Mouse (Mus musculus): Measurements from ENCODE around the gene Mef2a. TPM values are rescaled to one million over a fixed set of nuclear protein-coding genes. Genes with fewer than 3 reads are reported as not detected.

The Mef2a gene
- polyA plus RNA-seq, 1 experiment: 52.6 TPM

- 80% methylated on average over 7 of the region's 7 CpGs for WGBS
- DNase-seq: no peak
- no peaks in the 10 kb centered on the region for H3K4me1 ChIP-seq (ENCODE audit: control insufficient read depth, insufficient read depth, low read length)
- no peak for TF ChIP-seq POLR2A (IDR thresholded peaks at IDR 0.05; ENCODE audit: borderline replicate concordance, extremely low read depth, low read depth, low read length)
- no peak for TF ChIP-seq CTCF (IDR thresholded peaks at IDR 0.05; ENCODE audit: insufficient read depth, low read length)
- H3K4me3 ChIP-seq (replicated peaks; ENCODE audit: extremely low read depth, low read depth, low read length): no peak overlapping the region
Measured at GRCm38 (mm10) chr7:67402353-67402752, 29.7 kb upstream of the Mef2a start.

DNA sequence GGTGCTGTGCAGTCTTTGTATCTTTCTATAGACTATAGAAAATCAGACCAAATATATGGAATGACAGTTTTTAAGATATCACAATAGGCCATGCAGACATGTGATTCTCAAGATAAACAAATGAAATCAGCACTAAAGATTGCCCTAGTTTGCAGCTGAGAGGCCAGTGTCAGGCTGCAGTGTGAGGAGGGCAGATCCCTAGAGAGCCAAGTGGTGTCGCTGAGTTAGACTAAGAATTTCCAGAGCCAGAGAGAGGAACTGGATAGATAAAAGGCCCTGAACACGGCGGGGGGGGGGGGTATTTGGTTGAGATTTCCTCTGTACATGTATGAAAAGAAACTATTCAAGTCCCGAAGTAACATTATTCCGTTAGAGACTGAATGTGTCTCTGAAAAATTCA is 28.7 kb upstream of the Mef2a start:
- 50% methylated on average over 5 of the region's 5 CpGs for WGBS
- no peak for TF ChIP-seq CTCF (IDR thresholded peaks at IDR 0.05; ENCODE audit: insufficient read depth, low read length)
- TF ChIP-seq POLR2A (IDR thresholded peaks at IDR 0.05; ENCODE audit: borderline replicate concordance, extremely low read depth, low read depth, low read length): no peak
- DNase-seq: no peak
- Histone ChIP-seq H3K4me1 (ENCODE audit: control insufficient read depth, insufficient read depth, low read length) (no peaks in the 10 kb centered on the region), H3K4me3 (replicated peaks; ENCODE audit: extremely low read depth, low read depth, low read length) (no peak overlapping the region)

DNA sequence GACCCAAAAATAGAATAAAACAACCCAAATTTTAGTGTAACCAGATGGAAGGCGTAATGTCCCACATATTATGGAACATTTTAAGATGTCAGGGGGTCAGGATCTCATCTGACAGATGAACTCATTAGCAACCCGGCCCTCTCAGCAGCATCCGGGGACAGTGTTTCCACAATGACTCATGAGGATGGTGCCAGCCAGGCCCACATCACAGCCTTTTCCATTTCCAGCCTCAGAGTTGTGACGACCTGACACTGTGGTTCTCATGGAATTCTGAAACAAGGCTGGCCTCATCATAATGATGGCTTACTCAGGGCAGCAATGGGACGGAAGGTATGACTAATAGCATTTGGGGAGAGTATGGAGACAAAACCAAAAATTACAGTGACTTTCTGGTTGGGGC is 18.1 kb upstream of the Mef2a start:
- no peak for DNase-seq
- WGBS: 60% methylated on average over 5 of the region's 5 CpGs
- H3K4me3 ChIP-seq (replicated peaks; ENCODE audit: extremely low read depth, low read depth, low read length): no peak overlapping the region
- no peaks in the 10 kb centered on the region for H3K4me1 ChIP-seq (ENCODE audit: control insufficient read depth, insufficient read depth, low read length)
- TF ChIP-seq CTCF (IDR thresholded peaks at IDR 0.05; ENCODE audit: insufficient read depth, low read length) (no peak), POLR2A (IDR thresholded peaks at IDR 0.05; ENCODE audit: borderline replicate concordance, extremely low read depth, low read depth, low read length) (no peak)

GRCm38 (mm10) chr7:67390095-67390494 is 17.4 kb upstream of the Mef2a start:
- no peak for TF ChIP-seq CTCF (IDR thresholded peaks at IDR 0.05; ENCODE audit: insufficient read depth, low read length)
- no peak for TF ChIP-seq POLR2A (IDR thresholded peaks at IDR 0.05; ENCODE audit: borderline replicate concordance, extremely low read depth, low read depth, low read length)

GRCm38 (mm10) chr7:67384942-67385872 is 12.5 kb upstream of the Mef2a start:
- 79% methylated on average over 6 of the region's 6 CpGs for WGBS

More at GRCm38 (mm10) chr7:67390095-67390494, 17.4 kb upstream of the Mef2a start:
- Histone ChIP-seq H3K4me3 (replicated peaks; ENCODE audit: extremely low read depth, low read depth, low read length) (no peak overlapping the region), H3K4me1 (ENCODE audit: control insufficient read depth, insufficient read depth, low read length) (no peaks in the 10 kb centered on the region)
- DNase-seq: no peak
- WGBS: 62% methylated on average over 7 of the region's 7 CpGs

DNA sequence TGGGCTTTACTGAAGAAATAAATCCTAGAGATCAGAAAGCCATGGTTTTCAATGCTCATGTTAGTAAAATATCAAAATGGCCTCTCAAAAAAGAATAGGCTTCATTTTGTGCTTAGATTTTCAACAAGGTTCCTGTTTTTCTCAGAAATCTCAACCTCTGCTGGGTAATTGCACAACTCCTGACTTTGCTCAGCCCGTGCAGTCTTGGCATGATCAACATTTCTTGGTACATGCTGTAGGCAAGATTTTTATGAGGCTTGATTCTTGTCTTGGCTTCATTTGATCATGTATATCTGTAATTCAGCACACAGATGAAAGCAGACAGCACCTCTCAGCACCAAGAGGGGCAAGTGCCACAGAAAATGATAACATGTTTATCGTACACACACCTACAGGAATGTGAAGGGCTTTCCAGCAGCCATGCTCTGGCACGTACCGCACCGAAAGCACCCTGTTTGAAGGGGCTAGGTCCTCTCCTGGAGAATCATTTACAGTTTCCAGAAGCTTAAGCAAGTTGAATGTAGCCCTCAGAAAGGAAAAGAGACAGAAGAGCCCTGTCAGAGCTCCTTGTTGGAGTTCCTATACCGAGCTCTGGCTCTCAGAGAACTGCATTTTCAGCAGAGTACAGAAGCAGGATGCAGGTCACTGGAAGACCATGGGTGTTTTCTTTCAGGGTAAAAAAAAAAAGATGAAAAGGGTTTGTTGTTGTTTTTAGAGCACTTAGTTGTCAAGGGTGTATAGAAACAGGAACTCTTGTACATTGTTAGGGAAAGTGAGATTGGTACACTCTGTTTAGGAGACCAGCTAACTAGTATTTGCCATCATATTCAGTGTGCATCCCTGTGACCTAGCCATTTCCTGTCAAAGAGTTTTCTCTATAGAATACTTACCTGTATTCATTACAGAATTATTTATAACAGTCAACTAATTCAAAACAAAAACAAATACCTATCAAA is 7.8 kb upstream of the Mef2a start:
- WGBS: 64% methylated on average over 6 of the region's 6 CpGs
- no peak for DNase-seq
- Histone ChIP-seq H3K4me1 (ENCODE audit: control insufficient read depth, insufficient read depth, low read length) (no peaks in the 10 kb centered on the region), H3K4me3 (replicated peaks; ENCODE audit: extremely low read depth, low read depth, low read length) (no peak overlapping the region)
- TF ChIP-seq CTCF (IDR thresholded peaks at IDR 0.05; ENCODE audit: insufficient read depth, low read length) (no peak), POLR2A (IDR thresholded peaks at IDR 0.05; ENCODE audit: borderline replicate concordance, extremely low read depth, low read depth, low read length) (no peak)

More at GRCm38 (mm10) chr7:67384942-67385872, 12.5 kb upstream of the Mef2a start:
- TF ChIP-seq CTCF (IDR thresholded peaks at IDR 0.05; ENCODE audit: insufficient read depth, low read length): no peak
- TF ChIP-seq POLR2A (IDR thresholded peaks at IDR 0.05; ENCODE audit: borderline replicate concordance, extremely low read depth, low read depth, low read length): no peak
- Histone ChIP-seq H3K4me3 (replicated peaks; ENCODE audit: extremely low read depth, low read depth, low read length) (no peak overlapping the region), H3K4me1 (ENCODE audit: control insufficient read depth, insufficient read depth, low read length) (no peaks in the 10 kb centered on the region)
- DNase-seq: no peak

DNA sequence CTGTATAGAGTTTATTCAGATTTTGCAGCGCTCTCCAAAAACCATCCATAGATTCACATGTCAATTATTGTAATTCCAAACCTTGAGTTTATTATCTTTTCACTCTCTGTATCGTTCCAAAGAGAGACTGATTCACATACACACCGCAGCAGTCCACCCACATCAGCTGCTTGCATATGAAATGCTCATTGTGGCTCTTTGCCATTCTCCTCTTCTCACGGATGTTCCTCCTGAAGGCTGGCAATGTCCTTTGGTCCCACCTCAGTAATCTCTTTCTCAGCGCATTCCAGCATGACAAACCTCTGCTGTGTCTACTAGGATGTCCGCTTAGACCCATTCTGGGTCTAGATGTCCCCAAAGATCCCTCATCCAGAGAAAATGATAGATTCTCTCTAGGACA is 4.1 kb upstream of the Mef2a start:
- no peak for DNase-seq
- Histone ChIP-seq H3K4me1 (ENCODE audit: control insufficient read depth, insufficient read depth, low read length) (peaks cover 5% of the 10 kb centered on the region; the same call in 1 of the 2 replicates), H3K4me3 (replicated peaks; ENCODE audit: extremely low read depth, low read depth, low read length) (no peak overlapping the region)
- WGBS: 88% methylated on average over 6 of the region's 6 CpGs
- TF ChIP-seq POLR2A (IDR thresholded peaks at IDR 0.05; ENCODE audit: borderline replicate concordance, extremely low read depth, low read depth, low read length) (no peak), CTCF (IDR thresholded peaks at IDR 0.05; ENCODE audit: insufficient read depth, low read length) (no peak)

DNA sequence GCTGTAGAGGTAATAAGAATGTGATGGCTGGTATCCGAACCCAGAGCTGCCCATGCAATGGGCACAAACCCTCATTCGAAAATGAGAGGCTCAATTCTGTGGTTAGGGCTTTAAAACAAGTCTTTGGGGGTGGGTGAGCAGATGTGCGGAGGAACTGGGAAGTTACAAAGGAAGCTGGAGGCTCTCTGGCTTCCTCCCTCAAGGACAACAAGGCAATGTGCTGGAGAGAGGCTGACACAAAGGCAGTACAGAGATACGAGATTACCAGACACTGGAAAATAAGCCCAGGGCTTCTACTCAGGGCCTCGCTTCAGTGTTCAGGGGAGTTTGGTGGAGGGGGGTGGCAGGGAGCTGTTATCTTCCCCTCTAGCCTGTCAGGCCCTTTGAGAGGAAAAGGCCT is 1.3 kb upstream of the Mef2a start:
- no peak for DNase-seq
- 43% methylated on average over 5 of the region's 5 CpGs for WGBS
- H3K4me3 ChIP-seq (replicated peaks; ENCODE audit: extremely low read depth, low read depth, low read length): no peak overlapping the region
- TF ChIP-seq CTCF (IDR thresholded peaks at IDR 0.05; ENCODE audit: insufficient read depth, low read length) (no peak), POLR2A (IDR thresholded peaks at IDR 0.05; ENCODE audit: borderline replicate concordance, extremely low read depth, low read depth, low read length) (no peak)
- H3K4me1 ChIP-seq (ENCODE audit: control insufficient read depth, insufficient read depth, low read length): peaks cover 12% of the 10 kb centered on the region

GRCm38 (mm10) chr7:67373584-67373960 is 914 bp upstream of the Mef2a start:
- Histone ChIP-seq H3K4me1 (ENCODE audit: control insufficient read depth, insufficient read depth, low read length) (peaks cover 15% of the 10 kb centered on the region), H3K4me3 (replicated peaks; ENCODE audit: extremely low read depth, low read depth, low read length) (peak overlapping the region; percentile 79)
- DNase-seq: no peak
- no peak for TF ChIP-seq POLR2A (IDR thresholded peaks at IDR 0.05; ENCODE audit: borderline replicate concordance, extremely low read depth, low read depth, low read length)
- WGBS: 29% methylated on average over 6 of the region's 6 CpGs

Measured in lung, adult 2 months (tissue).